Mouse (Mus musculus) stomach, embryonic 14.5 days (tissue): ENCODE results near the gene Fbxl3. TPM values are rescaled to one million over a fixed set of nuclear protein-coding genes. Genes with fewer than 3 reads are reported as not detected.

ENCODE experiments used
- ATAC-seq: fragments of 200-750 bp; cut with Nextera tagmentation; 2 replicates; pipeline ENCODE4 v1.8.0; 2017; ENCODE audit warnings: low read depth, moderate TSS enrichment; ENCODE audit not compliant: insufficient number of reproducible peaks, insufficient read depth, low FRiP score
- H3K27ac ChIP-seq: fragments of 300-500 bp; sonication (generic); 2 replicates; pipeline ENCODE4 v1.5.1; 2014; ENCODE audit warnings: mild to moderate bottlenecking, low read length, moderate library complexity, mixed read lengths
- H3K27me3 ChIP-seq: fragments of 300-500 bp; sonication (generic); 2 replicates; pipeline ENCODE4 v1.6.1; 2014; ENCODE audit warnings: low read length, control low read depth, mixed read lengths; ENCODE audit not compliant: control insufficient read depth, insufficient read depth
- H3K36me3 ChIP-seq: fragments of 300-500 bp; sonication (generic); 2 replicates; pipeline ENCODE4 v1.6.1; 2014; ENCODE audit warnings: mild to moderate bottlenecking, control low read depth, low read length, moderate library complexity, mixed read lengths; ENCODE audit not compliant: control insufficient read depth, insufficient read depth
- H3K4me1 ChIP-seq: fragments of 300-500 bp; sonication (generic); 2 replicates; pipeline ENCODE4 v1.6.1; 2014; ENCODE audit warnings: low read length, control low read depth, mixed read lengths; ENCODE audit not compliant: control insufficient read depth, insufficient read depth
- H3K4me2 ChIP-seq: fragments of 300-500 bp; sonication (generic); replicated peaks from 2 replicates; pipeline ENCODE4 v1.6.1; 2014; ENCODE audit warnings: low read depth, low read length, control low read depth
- H3K4me3 ChIP-seq: fragments of 300-500 bp; sonication (generic); 2 replicates; pipeline ENCODE4 v1.5.1; 2014; ENCODE audit warnings: low read depth, low read length, control low read depth
- H3K9ac ChIP-seq: fragments of 300-500 bp; sonication (generic); replicated peaks from 2 replicates; pipeline ENCODE4 v1.6.1; 2014; ENCODE audit warnings: low read depth, mild to moderate bottlenecking, control low read depth, low read length, moderate library complexity, mixed read lengths
- H3K9me3 ChIP-seq: fragments of 300-500 bp; sonication (generic); 2 replicates; pipeline ENCODE4 v1.6.1; 2016; ENCODE audit warnings: low read depth, low read length, control low read depth; ENCODE audit not compliant: control insufficient read depth
- WGBS: fragments of 180-500 bp; shearing (Covaris S2); extraction: QIAGEN DNeasy Blood & Tissue Kit; methylation state at CpG from one replicate; pipeline ENCODE4 v1.1.7; 2014; 5-methylcytosine and 5-hydroxymethylcytosine counted together
- polyA plus RNA-seq: library from polyadenylated mRNA; unstranded; fragments of >200 nt; fragmentation: Nextera tagmentation; extraction: Ambion mirVana; gene quantifications from 2 replicates; pipeline ENCODE4 v1.2.1, GENCODE M21; 2014

The Fbxl3 gene
- polyA plus RNA-seq, 1 experiment from 2014 or later = 32.4 TPM

- 89% methylated on average over 16 of the region's 16 CpGs for WGBS
- no peaks in the 10 kb centered on the region for H3K27me3 ChIP-seq
- no peak overlapping the region for H3K27ac ChIP-seq
- ATAC-seq = no peak
- H3K9me3 ChIP-seq = no peaks in the 10 kb centered on the region
- H3K36me3 ChIP-seq = peaks cover 21% of the 10 kb centered on the region
- no peaks in the 10 kb centered on the region for H3K4me1 ChIP-seq
- H3K4me2 ChIP-seq = no peak overlapping the region
- no peak overlapping the region for H3K9ac ChIP-seq
- H3K4me3 ChIP-seq = no peak overlapping the region
These were observed 21.1 kb downstream of the Fbxl3 start for GRCm38 (mm10) chr14:103078006-103078912.

- H3K4me1 ChIP-seq = no peaks in the 10 kb centered on the region
- peaks cover 19% of the 10 kb centered on the region for H3K36me3 ChIP-seq
- WGBS = 90% methylated on average over 9 of the region's 9 CpGs
- H3K4me3 ChIP-seq = no peak overlapping the region
- H3K27me3 ChIP-seq = no peaks in the 10 kb centered on the region
- no peak overlapping the region for H3K27ac ChIP-seq
- no peaks in the 10 kb centered on the region for H3K9me3 ChIP-seq
- H3K9ac ChIP-seq = no peak overlapping the region
- H3K4me2 ChIP-seq = no peak overlapping the region
- ATAC-seq = no peak
These were observed 21.9 kb downstream of the Fbxl3 start for GRCm38 (mm10) chr14:103077272-103078005.

DNA sequence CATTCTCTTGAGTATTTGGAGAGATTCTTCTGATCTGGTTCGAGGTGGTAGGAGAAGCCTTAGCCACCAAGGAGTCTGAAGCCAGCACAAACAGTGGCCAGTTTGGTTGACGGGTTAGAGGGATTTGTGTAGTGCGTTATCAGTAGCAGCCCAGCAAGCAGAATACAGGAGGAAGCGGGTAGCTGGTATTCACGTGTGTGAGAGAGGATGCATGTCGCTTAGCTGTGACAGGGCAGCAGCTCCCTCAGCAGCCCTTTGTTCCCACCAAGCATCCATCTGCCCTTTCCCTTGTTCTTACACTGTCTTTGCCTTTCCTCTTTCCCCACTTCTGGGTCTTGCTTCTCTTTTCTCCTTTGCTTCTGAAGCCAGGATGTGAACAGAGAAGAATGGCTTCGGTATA is 24.2 kb downstream of the Fbxl3 start:
- H3K36me3 ChIP-seq = peaks cover 19% of the 10 kb centered on the region
- H3K4me1 ChIP-seq = no peaks in the 10 kb centered on the region
- 88% methylated on average over 7 of the region's 7 CpGs for WGBS
- no peaks in the 10 kb centered on the region for H3K9me3 ChIP-seq
- H3K27ac ChIP-seq = no peak overlapping the region
- no peak overlapping the region for H3K9ac ChIP-seq
- ATAC-seq = no peak
- H3K27me3 ChIP-seq = no peaks in the 10 kb centered on the region
- no peak overlapping the region for H3K4me3 ChIP-seq
- H3K4me2 ChIP-seq = no peak overlapping the region

- H3K4me1 ChIP-seq = 0 out of 2 replicates have a peak, but pooled peaks cover 5% of the 10 kb centered on the region
- WGBS = 97% methylated on average over 8 of the region's 8 CpGs
- H3K4me3 ChIP-seq = no peak overlapping the region
- H3K4me2 ChIP-seq = no peak overlapping the region
- no peaks in the 10 kb centered on the region for H3K27me3 ChIP-seq
- H3K27ac ChIP-seq = no peak overlapping the region
- H3K9me3 ChIP-seq = no peaks in the 10 kb centered on the region
- ATAC-seq = no peak
- H3K36me3 ChIP-seq = peaks cover 19% of the 10 kb centered on the region
- no peak overlapping the region for H3K9ac ChIP-seq
These were observed 25.5 kb downstream of the Fbxl3 start for GRCm38 (mm10) chr14:103073825-103074224.

DNA sequence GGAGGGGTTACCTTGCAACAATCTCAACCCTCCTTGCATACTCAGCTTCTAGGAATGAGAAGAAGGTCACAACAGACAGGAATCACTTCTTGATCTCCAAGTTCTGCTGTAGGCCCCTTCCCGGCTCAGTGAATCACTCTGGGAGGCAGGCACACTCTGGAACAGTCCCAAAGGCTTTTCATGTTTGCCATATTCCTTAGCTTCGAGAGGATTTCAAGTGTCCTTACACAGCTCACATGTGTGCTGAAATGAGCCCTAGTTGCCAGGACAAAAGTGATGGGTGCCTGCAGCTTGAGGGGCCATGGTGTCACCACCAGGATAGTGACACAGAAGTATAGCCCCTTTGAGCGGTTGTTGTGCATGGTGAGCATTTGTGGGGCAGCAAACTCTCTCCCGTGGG is 26.6 kb downstream of the Fbxl3 start:
- H3K36me3 ChIP-seq = peaks cover 17% of the 10 kb centered on the region
- 91% methylated on average over 4 of the region's 4 CpGs for WGBS
- no peak overlapping the region for H3K4me3 ChIP-seq
- no peak overlapping the region for H3K27ac ChIP-seq
- no peak overlapping the region for H3K4me2 ChIP-seq
- 0 out of 2 replicates have a peak, but pooled peaks cover 5% of the 10 kb centered on the region for H3K4me1 ChIP-seq
- H3K9ac ChIP-seq = no peak overlapping the region
- H3K9me3 ChIP-seq = no peaks in the 10 kb centered on the region
- H3K27me3 ChIP-seq = no peaks in the 10 kb centered on the region
- ATAC-seq = no peak

- H3K27me3 ChIP-seq = no peaks in the 10 kb centered on the region
- WGBS = 92% methylated on average over 12 of the region's 12 CpGs
- peaks cover 10% of the 10 kb centered on the region; the same call in 1 of the 2 replicates for H3K36me3 ChIP-seq
- H3K4me1 ChIP-seq = 0 out of 2 replicates have a peak, but pooled peaks cover 5% of the 10 kb centered on the region
- no peak overlapping the region for H3K27ac ChIP-seq
- H3K4me3 ChIP-seq = no peak overlapping the region
- H3K9ac ChIP-seq = no peak overlapping the region
- ATAC-seq = no peak
- no peaks in the 10 kb centered on the region for H3K9me3 ChIP-seq
- H3K4me2 ChIP-seq = no peak overlapping the region
These were observed 27.9 kb downstream of the Fbxl3 start for GRCm38 (mm10) chr14:103071471-103071870.

DNA sequence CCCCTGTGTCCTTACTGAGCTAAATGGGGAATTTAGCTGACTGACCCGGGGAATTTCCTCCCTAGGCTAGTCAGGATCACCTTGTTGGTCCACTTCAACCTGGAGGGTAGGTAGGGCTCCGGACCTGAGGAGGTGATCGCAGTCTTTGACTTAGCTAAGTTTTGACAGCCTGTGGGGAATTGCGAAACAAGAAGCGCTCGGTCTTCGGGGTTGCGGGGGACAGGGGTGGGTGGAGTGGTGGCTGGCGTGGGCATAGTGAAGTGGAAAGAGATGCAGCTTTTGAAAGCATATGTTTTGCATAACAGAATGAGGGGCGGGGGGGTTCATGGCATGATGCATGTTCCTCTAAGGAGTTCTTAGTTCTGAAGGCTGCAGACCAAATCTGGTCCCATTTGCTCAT is 28.6 kb downstream of the Fbxl3 start:
- Histone ChIP-seq H3K9me3 (no peaks in the 10 kb centered on the region), H3K4me3 (peak overlapping the region; percentile 70), H3K9ac (peak overlapping the region; percentile 64), H3K4me2 (peak overlapping the region; percentile 93), H3K4me1 (0 out of 2 replicates have a peak, but pooled peaks cover 5% of the 10 kb centered on the region), H3K36me3 (peaks cover 3% of the 10 kb centered on the region; the same call in 1 of the 2 replicates), H3K27ac (no peak overlapping the region), H3K27me3 (no peaks in the 10 kb centered on the region)
- 6% methylated on average over 10 of the region's 10 CpGs for WGBS
- ATAC-seq = no peak

- Histone ChIP-seq H3K9ac (peak within 1 kb of the TSS; percentile 64), H3K27me3 (no peaks in the 10 kb centered on the region), H3K4me1 (0 out of 2 replicates have a peak, but pooled peaks cover 5% of the 10 kb centered on the region), H3K4me2 (peak within 1 kb of the TSS; percentile 93), H3K36me3 (peaks cover 3% of the 10 kb centered on the region; the same call in 1 of the 2 replicates), H3K27ac (peak within 1 kb of the TSS; percentile 79), H3K9me3 (no peaks in the 10 kb centered on the region), H3K4me3 (peak within 1 kb of the TSS; percentile 70)
- WGBS = under 1% methylated on average over 65 of the region's 65 CpGs
- ATAC-seq = peak; percentile 97
These were observed 29.3 kb downstream of the Fbxl3 start, which contains the start of gene Cln5 for GRCm38 (mm10) chr14:103069864-103070611. Gene Cln5, plus strand, starts transcription at chr14:103070216.
